Mouse (Mus musculus) R1 (cell line): ENCODE data around the gene Btbd35f20.
"Not testable (repeated sequence)": the region's sequence is repeated elsewhere in the genome, so short reads cannot be mapped to it uniquely, and the experiment has no call there.

Experiments used
- DNase-seq: peaks from one replicate; pipeline ENCODE4 v3.0.0-alpha.2; 2018; ENCODE audit warnings: low read depth, low spot score

Btbd35f20 gene

DNA sequence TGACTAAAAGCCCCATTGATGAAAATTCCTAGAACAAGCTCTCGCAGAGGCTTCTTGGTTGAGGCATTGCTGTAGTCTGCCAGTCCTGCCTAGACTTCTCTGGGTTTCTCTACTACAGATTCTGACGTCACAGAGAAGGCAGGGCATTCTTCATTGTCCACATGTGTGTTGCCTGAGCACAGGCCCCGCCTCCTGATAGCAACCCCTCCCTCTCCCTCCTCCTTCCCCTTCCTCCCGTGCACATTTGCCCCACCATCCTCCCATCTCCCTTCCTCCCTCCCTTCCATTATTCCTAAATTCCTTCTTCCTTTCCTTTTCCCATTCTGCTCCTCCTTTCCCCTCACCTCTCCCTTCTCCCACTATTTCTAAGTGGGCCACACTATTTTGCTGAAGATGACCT lies at the start of gene Btbd35f20:
Gene Btbd35f20 (minus strand): TSS at position 101 of the 400 bp plus-strand sequence.
- not testable (repeated sequence) for DNase-seq
